Mouse (Mus musculus): Measurements from ENCODE around the gene Nploc4. TPM values are rescaled to one million over a fixed set of nuclear protein-coding genes. Genes with fewer than 3 reads are reported as not detected.

Gene Nploc4
- total RNA-seq (2012; rRNA removed), result 35.6 and 57.7 TPM in 2 replicates

DNA sequence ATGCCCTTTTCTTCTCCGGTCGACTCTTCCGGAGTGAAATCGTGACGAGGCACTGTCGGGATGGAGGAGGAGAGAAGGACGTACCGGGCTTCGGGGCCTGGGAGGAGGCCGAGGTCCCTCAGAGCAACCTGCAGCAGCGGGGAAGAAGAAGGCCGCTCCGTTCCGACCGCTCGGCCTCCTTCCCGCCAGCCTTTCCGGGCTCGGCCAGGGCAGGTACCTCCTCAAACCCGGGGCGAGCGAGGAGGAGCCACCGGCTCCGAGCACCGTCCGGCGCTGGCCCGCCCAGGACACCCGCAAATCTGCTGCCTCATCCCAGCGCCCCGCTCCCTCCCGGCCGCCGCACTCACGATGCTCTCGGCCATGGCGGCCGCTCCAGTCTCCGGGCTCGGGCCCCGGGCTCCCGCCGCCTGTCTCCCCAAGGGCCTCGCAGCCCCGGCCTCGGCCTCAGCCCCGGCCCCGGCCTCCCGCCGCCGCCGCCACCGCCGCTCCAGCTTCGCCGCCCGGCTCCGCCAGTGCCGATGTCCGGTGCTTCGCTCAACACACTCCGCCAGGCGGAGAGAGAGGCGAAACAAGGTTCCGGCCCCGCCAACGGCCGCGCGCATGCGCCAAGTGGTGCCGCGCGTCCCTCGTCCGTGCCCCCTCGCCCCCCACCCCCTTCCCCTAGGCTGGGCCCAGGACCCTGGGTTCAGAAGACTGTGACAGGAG, at the start of gene Nploc4:
Gene Nploc4, minus strand, starts transcription at position 557 of the 705 bp plus-strand sequence.
- Histone ChIP-seq H3K9ac (ENCODE audit: insufficient read depth, low read depth, low read length, poor library complexity, severe bottlenecking) (peak within 1 kb of the TSS; percentile 98), H3K9me3 (ENCODE audit: control insufficient read depth, insufficient read depth, low read depth, low read length) (no peaks in the 10 kb centered on the region), H3K27ac (ENCODE audit: insufficient read depth, low read depth, low read length, poor library complexity, severe bottlenecking) (peak within 1 kb of the TSS; percentile 75), H3K4me3 (ENCODE audit: insufficient read depth in 1 of 2, low read depth in 1 of 2, low read length in 2 of 2, poor library complexity in 1 of 2, severe bottlenecking in 1 of 2) (peak within 1 kb of the TSS; percentile 92 to 98), H3K36me3 (ENCODE audit: control insufficient read depth, insufficient read depth, low read length, poor library complexity, severe bottlenecking) (peaks cover 5% of the 10 kb centered on the region), H3K4me1 (ENCODE audit: control insufficient read depth in 2 of 2, insufficient read depth in 2 of 2, low read length in 2 of 2, poor library complexity in 1 of 2) (no peaks in the 10 kb centered on the region)
- DNase-seq (ENCODE audit: low read depth, low spot score), result peak; percentile 69
- in situ Hi-C loops (cut with MboI; ENCODE audit: low sequenced_read_pairs in 2 of 2, unreplicated experiment in 2 of 2), result no loop called here
- TF ChIP-seq HCFC1 (IDR thresholded peaks at IDR 0.05; ENCODE audit: borderline replicate concordance, insufficient read depth, low read length) (peak; percentile 76), ZC3H11A (IDR thresholded peaks at IDR 0.05; ENCODE audit: borderline replicate concordance, low read depth, low read length) (no peak)

GRCm38 (mm10) chr11:120485251-120485650, 47.7 kb upstream of the Nploc4 start:
- Histone ChIP-seq H3K9me3 (ENCODE audit: control insufficient read depth, insufficient read depth, low read depth, low read length) (no peaks in the 10 kb centered on the region), H3K27ac (ENCODE audit: insufficient read depth, low read depth, low read length, poor library complexity, severe bottlenecking) (peak overlapping the region; percentile 69; the same call in 1 of the 2 replicates), H3K36me3 (ENCODE audit: control insufficient read depth, insufficient read depth, low read length, poor library complexity, severe bottlenecking) (peaks cover 41% of the 10 kb centered on the region), H3K9ac (ENCODE audit: insufficient read depth, low read depth, low read length, poor library complexity, severe bottlenecking) (peak overlapping the region; percentile 96), H3K4me3 (ENCODE audit: insufficient read depth in 1 of 2, low read depth in 1 of 2, low read length in 2 of 2, poor library complexity in 1 of 2, severe bottlenecking in 1 of 2) (peak overlapping the region; percentile 84 to 94), H3K4me1 (ENCODE audit: control insufficient read depth in 2 of 2, insufficient read depth in 2 of 2, low read length in 2 of 2, poor library complexity in 1 of 2) (peaks cover 3 to 9% of the 10 kb centered on the region in 2 experiments; a peak in 2 of 4 replicates)
- no peak for DNase-seq (ENCODE audit: low read depth, low spot score)
- in situ Hi-C loops (cut with MboI; ENCODE audit: low sequenced_read_pairs in 2 of 2, unreplicated experiment in 2 of 2), result no loop called here
- TF ChIP-seq MAFK (IDR thresholded peaks at IDR 0.05; ENCODE audit: insufficient read depth, low read depth, low read length), result no peak
- TF ChIP-seq CHD2 (IDR thresholded peaks at IDR 0.05; ENCODE audit: low read depth, low read length), result no peak
- TF ChIP-seq HCFC1 (IDR thresholded peaks at IDR 0.05; ENCODE audit: borderline replicate concordance, insufficient read depth, low read length), result no peak
- no peak for TF ChIP-seq ZNF384 (IDR thresholded peaks at IDR 0.05; ENCODE audit: low read depth, low read length)
- TF ChIP-seq ZC3H11A (IDR thresholded peaks at IDR 0.05; ENCODE audit: borderline replicate concordance, low read depth, low read length), result no peak

GRCm38 (mm10) chr11:120484265-120484981, 46.9 kb upstream of the Nploc4 start, which contains the start of gene Mrpl12:
Gene Mrpl12 (plus strand): TSS chr11:120484613.
- TF ChIP-seq MAFK (IDR thresholded peaks at IDR 0.05; ENCODE audit: insufficient read depth, low read depth, low read length) (no peak), HCFC1 (IDR thresholded peaks at IDR 0.05; ENCODE audit: borderline replicate concordance, insufficient read depth, low read length) (peak; percentile 85), CHD2 (IDR thresholded peaks at IDR 0.05; ENCODE audit: low read depth, low read length) (no peak), ZNF384 (IDR thresholded peaks at IDR 0.05; ENCODE audit: low read depth, low read length) (no peak), ZC3H11A (IDR thresholded peaks at IDR 0.05; ENCODE audit: borderline replicate concordance, low read depth, low read length) (no peak)
- H3K9ac ChIP-seq (ENCODE audit: insufficient read depth, low read depth, low read length, poor library complexity, severe bottlenecking), result peak within 1 kb of the TSS; percentile 96
- peaks cover 45% of the 10 kb centered on the region for H3K36me3 ChIP-seq (ENCODE audit: control insufficient read depth, insufficient read depth, low read length, poor library complexity, severe bottlenecking)
- no peaks in the 10 kb centered on the region for H3K9me3 ChIP-seq (ENCODE audit: control insufficient read depth, insufficient read depth, low read depth, low read length)
- DNase-seq (ENCODE audit: low read depth, low spot score), result peak; percentile 87
- peak within 1 kb of the TSS; percentile 84 to 94 for H3K4me3 ChIP-seq (ENCODE audit: insufficient read depth in 1 of 2, low read depth in 1 of 2, low read length in 2 of 2, poor library complexity in 1 of 2, severe bottlenecking in 1 of 2)
- in situ Hi-C loops (cut with MboI; ENCODE audit: low sequenced_read_pairs in 2 of 2, unreplicated experiment in 2 of 2), result no loop called here
- H3K4me1 ChIP-seq (ENCODE audit: control insufficient read depth in 2 of 2, insufficient read depth in 2 of 2, low read length in 2 of 2, poor library complexity in 1 of 2), result peaks cover 3 to 7% of the 10 kb centered on the region in 2 experiments; a peak in 2 of 4 replicates
- H3K27ac ChIP-seq (ENCODE audit: insufficient read depth, low read depth, low read length, poor library complexity, severe bottlenecking), result peak within 1 kb of the TSS; percentile 69

GRCm38 (mm10) chr11:120483448-120483934, 46.0 kb upstream of the Nploc4 start:
- H3K27ac ChIP-seq (ENCODE audit: insufficient read depth, low read depth, low read length, poor library complexity, severe bottlenecking), result no peak overlapping the region; the same call in 1 of the 2 replicates

More at GRCm38 (mm10) chr11:120483448-120483934, 46.0 kb upstream of the Nploc4 start:
- peak overlapping the region; percentile 84 to 94; a peak in 3 of 4 replicates for H3K4me3 ChIP-seq (ENCODE audit: insufficient read depth in 1 of 2, low read depth in 1 of 2, low read length in 2 of 2, poor library complexity in 1 of 2, severe bottlenecking in 1 of 2)
- H3K9me3 ChIP-seq (ENCODE audit: control insufficient read depth, insufficient read depth, low read depth, low read length), result no peaks in the 10 kb centered on the region
- TF ChIP-seq ZC3H11A (IDR thresholded peaks at IDR 0.05; ENCODE audit: borderline replicate concordance, low read depth, low read length), result no peak
- TF ChIP-seq HCFC1 (IDR thresholded peaks at IDR 0.05; ENCODE audit: borderline replicate concordance, insufficient read depth, low read length), result no peak
- no peak for TF ChIP-seq CHD2 (IDR thresholded peaks at IDR 0.05; ENCODE audit: low read depth, low read length)
- no peak for TF ChIP-seq MAFK (IDR thresholded peaks at IDR 0.05; ENCODE audit: insufficient read depth, low read depth, low read length)
- no peak for TF ChIP-seq ZNF384 (IDR thresholded peaks at IDR 0.05; ENCODE audit: low read depth, low read length)
- in situ Hi-C loops (cut with MboI; ENCODE audit: low sequenced_read_pairs in 2 of 2, unreplicated experiment in 2 of 2), result no loop called here
- peaks cover 48% of the 10 kb centered on the region for H3K36me3 ChIP-seq (ENCODE audit: control insufficient read depth, insufficient read depth, low read length, poor library complexity, severe bottlenecking)
- peaks cover 3 to 5% of the 10 kb centered on the region in 2 experiments; a peak in 2 of 4 replicates for H3K4me1 ChIP-seq (ENCODE audit: control insufficient read depth in 2 of 2, insufficient read depth in 2 of 2, low read length in 2 of 2, poor library complexity in 1 of 2)
- H3K9ac ChIP-seq (ENCODE audit: insufficient read depth, low read depth, low read length, poor library complexity, severe bottlenecking), result peak overlapping the region; percentile 4; the same call in 1 of the 2 replicates
- DNase-seq (ENCODE audit: low read depth, low spot score), result no peak
